Mouse (Mus musculus) kidney, adult 8-10 months (tissue): Measurements from ENCODE around the gene Tmx2.

Source experiments
- DNase-seq, 2 experiments: peaks; one replicate each; pipeline ENCODE4 v3.0.0; 2022

The Tmx2 gene

DNA sequence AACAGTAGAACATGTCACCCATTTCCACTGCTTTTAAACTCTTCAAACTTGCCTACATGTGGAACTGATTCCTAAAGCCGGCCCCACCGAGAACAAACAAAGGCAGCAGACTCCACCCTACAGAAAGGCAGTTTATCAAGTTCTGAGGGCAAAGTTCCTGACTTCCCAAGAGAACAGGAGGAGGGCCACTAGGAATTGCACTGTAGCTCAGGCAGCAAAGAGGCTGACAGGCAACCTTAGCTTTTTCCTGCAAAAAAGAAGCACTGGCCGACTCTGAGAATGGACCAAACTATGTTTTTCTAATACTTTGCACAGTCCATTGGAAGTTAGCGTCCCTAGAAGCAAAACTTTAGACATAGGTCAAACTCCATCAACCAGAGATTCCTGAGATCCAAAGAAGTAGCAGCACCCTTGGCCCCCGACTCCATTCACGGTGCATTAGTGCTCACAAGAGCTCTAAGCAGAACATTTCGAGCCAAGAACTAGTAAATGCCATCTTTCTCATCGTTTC, 42.7 kb downstream of the Tmx2 start:
- peak; percentile 61 to 70 for DNase-seq

- peak; percentile 96 to 97 for DNase-seq
Measured at GRCm38 (mm10) chr2:84635611-84636010, 43.3 kb downstream of the Tmx2 start.

DNA sequence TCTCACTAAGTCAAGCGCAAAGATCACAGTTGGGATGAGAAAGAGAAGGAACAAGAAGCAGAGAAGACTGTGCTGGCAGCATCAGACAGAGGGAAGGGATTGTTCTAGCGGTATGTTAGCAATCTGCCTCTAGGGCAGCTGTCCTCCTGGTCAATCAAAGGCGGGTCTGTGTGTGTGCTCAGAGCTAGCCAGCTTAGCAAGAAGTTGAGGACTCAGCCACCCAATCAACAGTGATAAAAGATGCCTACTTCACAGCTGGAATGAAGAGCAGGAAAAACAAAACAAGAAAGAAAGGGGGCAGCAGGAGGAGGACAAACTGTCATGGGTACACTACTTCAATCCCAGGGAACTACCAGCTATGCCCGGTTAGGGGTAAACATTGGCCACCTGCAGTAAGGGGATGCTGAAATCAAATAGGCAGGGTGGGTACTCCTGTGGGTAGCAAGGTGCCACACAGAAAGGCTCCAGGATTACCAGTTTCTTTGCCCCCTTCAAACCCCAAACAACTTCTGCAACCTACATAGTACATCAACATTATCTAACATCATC, 43.9 kb downstream of the Tmx2 start:
- DNase-seq, result no peak

GRCm38 (mm10) chr2:84634006-84634405, 44.9 kb downstream of the Tmx2 start:
- no peak for DNase-seq

DNA sequence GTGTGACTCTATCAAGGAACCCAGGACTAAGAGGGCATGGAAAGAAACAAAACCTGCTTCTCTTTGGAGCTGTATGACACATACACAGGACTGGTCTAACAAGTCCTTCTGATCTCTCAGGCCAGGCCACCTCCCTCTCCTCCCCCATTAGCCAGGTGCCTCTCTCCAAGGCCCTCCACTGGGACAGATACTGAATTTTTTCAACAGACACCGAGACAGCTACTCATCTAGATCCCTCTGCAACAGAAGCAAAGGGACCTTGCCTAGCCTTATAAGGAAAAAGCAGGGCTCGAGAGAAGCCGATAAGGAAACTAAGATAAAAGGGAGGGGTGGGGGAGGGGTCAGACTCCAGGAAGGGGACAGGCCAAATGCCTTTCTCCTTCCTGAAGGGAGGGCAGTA, 45.9 kb downstream of the Tmx2 start:
- DNase-seq, result peak in 1 of 2 experiments; percentile 47

GRCm38 (mm10) chr2:84632001-84632400, 46.9 kb downstream of the Tmx2 start:
- no peak for DNase-seq

DNA sequence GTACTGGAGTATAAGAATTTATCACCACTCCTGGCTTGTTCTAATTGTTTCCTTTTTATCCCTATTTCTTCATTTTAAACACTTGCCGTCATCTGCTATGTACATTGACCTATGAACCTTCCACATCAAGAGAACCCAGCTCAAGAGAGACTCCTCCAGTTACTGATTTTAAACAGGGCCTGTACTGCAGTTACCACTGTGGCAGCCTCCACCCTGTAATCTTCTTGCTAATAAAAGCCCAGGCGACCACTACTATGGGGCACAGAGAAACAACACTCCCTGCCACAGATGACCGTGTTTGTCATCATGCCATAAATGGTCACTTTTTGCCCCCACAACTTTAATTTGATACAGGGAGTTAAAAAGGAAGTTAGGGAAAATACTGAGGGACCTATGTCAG, 51.9 kb downstream of the Tmx2 start:
- no peak for DNase-seq

- no peak for DNase-seq
Measured at GRCm38 (mm10) chr2:84626366-84626975, 52.5 kb downstream of the Tmx2 start.

DNA sequence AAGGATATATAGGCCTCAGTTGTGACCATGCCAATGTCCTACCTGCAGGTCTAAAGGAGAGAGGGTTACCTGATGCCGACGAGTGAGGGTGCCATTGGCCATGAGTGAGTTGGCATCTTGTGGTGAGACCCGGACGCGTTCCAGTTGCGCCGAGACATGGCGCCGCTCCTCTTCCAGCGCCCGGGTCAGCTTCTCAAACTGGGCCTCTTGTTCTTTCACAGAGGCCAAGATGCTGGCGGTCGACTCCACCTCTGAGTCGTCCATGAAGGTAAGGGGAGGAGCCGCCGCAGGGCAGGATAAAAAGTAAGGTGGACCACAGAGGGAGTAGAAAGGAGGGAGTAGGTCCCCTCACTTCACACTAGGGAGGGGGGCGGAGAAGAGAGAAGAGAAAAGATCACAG, 54.7 kb downstream of the Tmx2 start:
- no peak for DNase-seq

DNA sequence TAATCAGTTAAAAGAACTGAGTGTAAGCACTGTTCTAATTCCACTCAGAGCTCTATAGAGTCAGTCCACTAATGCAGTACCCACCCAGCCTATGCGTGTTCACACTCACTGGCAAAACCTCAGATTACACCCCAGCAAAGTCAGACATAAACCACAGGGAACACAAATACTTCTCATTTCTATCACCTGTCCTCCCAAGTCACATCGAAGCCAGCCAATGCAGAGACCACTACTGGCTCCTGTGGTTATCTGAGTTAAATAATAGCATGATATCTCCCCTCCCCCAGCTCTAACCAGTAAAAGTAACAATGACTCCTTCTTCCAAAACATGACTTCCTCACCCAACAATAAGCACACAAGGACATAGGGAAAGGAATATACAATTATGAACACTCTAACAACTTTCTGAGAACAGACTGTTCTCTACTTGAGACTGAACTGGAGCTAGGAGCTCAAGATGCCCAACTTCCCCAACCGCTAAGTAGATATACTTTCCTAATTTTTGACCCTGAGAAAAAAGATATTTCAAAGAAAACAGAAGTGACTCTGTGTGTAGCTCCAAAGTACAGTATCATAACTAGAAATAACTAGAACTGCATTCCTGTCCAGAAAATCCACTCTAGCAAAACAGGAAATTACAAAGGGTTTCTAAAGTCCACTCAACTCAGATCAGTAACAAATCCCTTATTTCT, 55.4 kb downstream of the Tmx2 start:
- DNase-seq, result no peak

DNA sequence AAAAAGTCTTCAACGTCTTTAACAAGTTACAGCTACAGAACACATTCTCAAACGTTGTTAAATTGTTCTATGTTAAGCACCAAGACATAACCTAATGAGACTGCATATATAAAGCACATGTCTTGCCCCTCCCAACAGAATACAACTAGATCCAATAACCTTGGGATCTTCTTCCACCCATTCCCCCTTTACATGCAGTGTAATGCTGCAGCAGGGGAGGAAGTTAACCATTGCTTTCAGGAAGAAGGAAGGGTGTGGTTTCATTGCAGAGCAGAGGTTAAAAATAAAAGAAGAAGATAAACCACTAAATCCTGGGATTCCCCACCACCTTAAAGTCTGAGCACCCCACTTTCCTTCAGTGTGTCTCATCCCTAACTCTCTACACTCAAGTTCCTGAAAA, 56.3 kb downstream of the Tmx2 start:
- no peak for DNase-seq
